Mouse (Mus musculus) heart, embryonic 14.5 days (tissue): ENCODE results near the gene Grid1. TPM values are rescaled to one million over a fixed set of nuclear protein-coding genes. Genes with fewer than 3 reads are reported as not detected.

ENCODE experiments used
- ATAC-seq: fragments of 200-750 bp; cut with Nextera tagmentation; 2 replicates; pipeline ENCODE4 v1.8.0; 2017; ENCODE audit warnings: low read depth, moderate TSS enrichment; ENCODE audit not compliant: insufficient number of reproducible peaks, insufficient read depth, low FRiP score
- H3K27ac ChIP-seq, 2 experiments: fragments of 200-500 bp in 1 of 2; fragments of 300-500 bp in 1 of 2; sonication (generic) in 1 of 2; replicated peaks in 1 of 2; 2 replicates each; pipeline ENCODE4 v1.5.1; 2012 to 2014; ENCODE audit warnings: low read depth in 2 of 2, low read length in 2 of 2, control low read depth in 1 of 2, mild to moderate bottlenecking in 1 of 2, mixed read lengths in 1 of 2; ENCODE audit not compliant: control insufficient read depth in 1 of 2, insufficient read depth in 1 of 2
- H3K27me3 ChIP-seq: fragments of 300-500 bp; sonication (generic); 2 replicates; pipeline ENCODE4 v1.6.1; 2014; ENCODE audit warnings: mild to moderate bottlenecking, low read length, control low read depth; ENCODE audit not compliant: control insufficient read depth, insufficient read depth
- H3K36me3 ChIP-seq: fragments of 300-500 bp; sonication (generic); 2 replicates; pipeline ENCODE4 v1.6.1; 2014; ENCODE audit warnings: mild to moderate bottlenecking, control low read depth, low read length, mixed read lengths; ENCODE audit not compliant: control insufficient read depth, insufficient read depth
- H3K4me1 ChIP-seq, 2 experiments: fragments of 200-500 bp in 1 of 2; fragments of 300-500 bp in 1 of 2; sonication (generic) in 1 of 2; 2 replicates each; pipeline ENCODE4 v1.6.1; 2012 to 2014; ENCODE audit warnings: low read length in 2 of 2, control low read depth in 1 of 2, mixed read lengths in 1 of 2; ENCODE audit not compliant: control insufficient read depth in 2 of 2, insufficient read depth in 2 of 2
- H3K4me2 ChIP-seq: fragments of 300-500 bp; sonication (generic); 2 replicates; pipeline ENCODE4 v1.6.1; 2014; ENCODE audit warnings: mild to moderate bottlenecking, low read length
- H3K4me3 ChIP-seq, 2 experiments: fragments of 200-500 bp in 1 of 2; fragments of 300-500 bp in 1 of 2; sonication (generic) in 1 of 2; 2 replicates each; pipeline ENCODE4 v1.5.1; 2012 to 2014; ENCODE audit warnings: low read length in 2 of 2, mild to moderate bottlenecking in 2 of 2, control low read depth in 1 of 2, low read depth in 1 of 2, moderate library complexity in 1 of 2; ENCODE audit not compliant: control insufficient read depth in 1 of 2, insufficient read depth in 1 of 2
- H3K9ac ChIP-seq: fragments of 300-500 bp; sonication (generic); 2 replicates; pipeline ENCODE4 v1.6.1; 2014; ENCODE audit warnings: mild to moderate bottlenecking, low read length
- H3K9me3 ChIP-seq: fragments of 300-500 bp; sonication (generic); 2 replicates; pipeline ENCODE4 v1.6.1; 2016; ENCODE audit warnings: low read length, control low read depth; ENCODE audit not compliant: control insufficient read depth
- WGBS: fragments of 180-500 bp; shearing (Covaris S2); extraction: QIAGEN DNeasy Blood & Tissue Kit; methylation state at CpG from one replicate; pipeline ENCODE4 v1.1.7; 2014; 5-methylcytosine and 5-hydroxymethylcytosine counted together
- polyA plus RNA-seq: library from polyadenylated mRNA; unstranded; fragments of >200 nt; fragmentation: Nextera tagmentation; extraction: Ambion mirVana; gene quantifications from 2 replicates; pipeline ENCODE4 v1.2.1, GENCODE M21; 2014

Gene Grid1
- polyA plus RNA-seq, 1 experiment from 2014 or later = 0.46 TPM

- Histone ChIP-seq H3K36me3 (no peaks in the 10 kb centered on the region), H3K4me1 (no peaks in the 10 kb centered on the region), H3K4me2 (no peak overlapping the region), H3K4me3 (no peak overlapping the region), H3K27ac (no peak overlapping the region), H3K9me3 (no peaks in the 10 kb centered on the region), H3K9ac (no peak overlapping the region), H3K27me3 (no peaks in the 10 kb centered on the region)
- no peak for ATAC-seq
- WGBS = 73% methylated on average over 5 of the region's 5 CpGs
Measured at GRCm38 (mm10) chr14:35123260-35123875, 303.5 kb downstream of the Grid1 start.

GRCm38 (mm10) chr14:35127616-35128015, 307.7 kb downstream of the Grid1 start:
- H3K9ac ChIP-seq = no peak overlapping the region
- no peak overlapping the region for H3K4me2 ChIP-seq
- H3K36me3 ChIP-seq = no peaks in the 10 kb centered on the region
- no peaks in the 10 kb centered on the region for H3K27me3 ChIP-seq
- H3K4me3 ChIP-seq = no peak overlapping the region
- H3K9me3 ChIP-seq = no peaks in the 10 kb centered on the region
- 88% methylated on average over 8 of the region's 8 CpGs for WGBS
- H3K27ac ChIP-seq = no peak overlapping the region
- no peaks in the 10 kb centered on the region for H3K4me1 ChIP-seq
- ATAC-seq = no peak

- no peak overlapping the region for H3K27ac ChIP-seq
- no peak for ATAC-seq
- H3K36me3 ChIP-seq = no peaks in the 10 kb centered on the region
- no peak overlapping the region for H3K4me3 ChIP-seq
- no peak overlapping the region for H3K9ac ChIP-seq
- no peaks in the 10 kb centered on the region for H3K4me1 ChIP-seq
- H3K27me3 ChIP-seq = no peaks in the 10 kb centered on the region
- no peak overlapping the region for H3K4me2 ChIP-seq
- WGBS = 78% methylated on average over 2 of the region's 2 CpGs
- no peaks in the 10 kb centered on the region for H3K9me3 ChIP-seq
Measured at GRCm38 (mm10) chr14:35135056-35135455, 315.1 kb downstream of the Grid1 start.

DNA sequence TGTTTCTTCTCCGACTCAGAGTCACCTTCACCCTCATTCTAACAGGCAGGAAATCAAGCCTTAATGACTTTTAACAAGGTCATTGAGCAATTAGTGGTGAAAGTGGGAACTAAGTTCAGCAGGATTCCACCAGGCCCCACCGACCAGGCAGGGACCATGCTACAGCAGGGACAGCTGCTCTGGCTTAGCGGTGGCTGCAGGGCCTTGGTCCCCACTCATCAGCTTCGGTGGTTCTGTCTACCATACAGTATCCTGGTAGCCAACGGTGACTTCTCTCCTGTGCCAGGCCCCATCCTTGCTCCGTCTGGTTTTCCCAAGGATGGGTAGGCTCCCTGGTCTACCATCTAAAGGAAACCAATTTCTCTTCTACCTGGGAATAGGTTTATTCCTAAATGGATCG, 318.2 kb downstream of the Grid1 start:
- H3K4me1 ChIP-seq = no peaks in the 10 kb centered on the region
- no peak overlapping the region for H3K27ac ChIP-seq
- 76% methylated on average over 7 of the region's 7 CpGs for WGBS
- no peak for ATAC-seq
- no peak overlapping the region for H3K4me3 ChIP-seq
- H3K27me3 ChIP-seq = no peaks in the 10 kb centered on the region
- H3K4me2 ChIP-seq = no peak overlapping the region
- H3K9ac ChIP-seq = no peak overlapping the region
- H3K9me3 ChIP-seq = no peaks in the 10 kb centered on the region
- H3K36me3 ChIP-seq = no peaks in the 10 kb centered on the region

- Histone ChIP-seq H3K27me3 (no peaks in the 10 kb centered on the region), H3K4me1 (no peaks in the 10 kb centered on the region), H3K4me3 (no peak overlapping the region), H3K36me3 (no peaks in the 10 kb centered on the region), H3K4me2 (no peak overlapping the region), H3K9ac (no peak overlapping the region), H3K27ac (no peak overlapping the region), H3K9me3 (no peaks in the 10 kb centered on the region)
- no peak for ATAC-seq
- 62% methylated on average over 7 of the region's 7 CpGs for WGBS
Measured at GRCm38 (mm10) chr14:35139824-35140223, 319.9 kb downstream of the Grid1 start.

DNA sequence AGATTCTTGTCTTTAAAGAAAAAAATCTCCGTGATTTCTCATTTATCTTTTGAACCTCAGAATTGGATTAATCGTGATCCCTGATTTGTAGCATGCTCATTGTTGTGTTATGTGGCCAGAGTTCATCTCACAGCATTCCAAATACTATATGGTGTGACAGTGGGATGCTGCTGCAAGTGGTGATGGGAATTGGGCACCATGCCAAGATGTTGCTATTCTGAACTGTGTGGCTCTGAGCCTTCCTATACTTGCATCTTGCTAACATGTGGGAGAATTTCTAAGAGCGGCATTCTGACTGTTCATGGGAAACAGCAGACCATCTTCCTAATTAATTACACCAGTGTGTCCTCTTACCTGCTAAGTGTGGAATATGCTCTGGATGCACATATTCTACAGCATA, 332.5 kb downstream of the Grid1 start:
- Histone ChIP-seq H3K27ac (no peak overlapping the region), H3K27me3 (no peaks in the 10 kb centered on the region), H3K9ac (no peak overlapping the region), H3K4me2 (no peak overlapping the region), H3K9me3 (no peaks in the 10 kb centered on the region), H3K4me3 (no peak overlapping the region), H3K36me3 (no peaks in the 10 kb centered on the region), H3K4me1 (no peaks in the 10 kb centered on the region)
- no peak for ATAC-seq
- WGBS = 70% methylated on average over 3 of the region's 3 CpGs

DNA sequence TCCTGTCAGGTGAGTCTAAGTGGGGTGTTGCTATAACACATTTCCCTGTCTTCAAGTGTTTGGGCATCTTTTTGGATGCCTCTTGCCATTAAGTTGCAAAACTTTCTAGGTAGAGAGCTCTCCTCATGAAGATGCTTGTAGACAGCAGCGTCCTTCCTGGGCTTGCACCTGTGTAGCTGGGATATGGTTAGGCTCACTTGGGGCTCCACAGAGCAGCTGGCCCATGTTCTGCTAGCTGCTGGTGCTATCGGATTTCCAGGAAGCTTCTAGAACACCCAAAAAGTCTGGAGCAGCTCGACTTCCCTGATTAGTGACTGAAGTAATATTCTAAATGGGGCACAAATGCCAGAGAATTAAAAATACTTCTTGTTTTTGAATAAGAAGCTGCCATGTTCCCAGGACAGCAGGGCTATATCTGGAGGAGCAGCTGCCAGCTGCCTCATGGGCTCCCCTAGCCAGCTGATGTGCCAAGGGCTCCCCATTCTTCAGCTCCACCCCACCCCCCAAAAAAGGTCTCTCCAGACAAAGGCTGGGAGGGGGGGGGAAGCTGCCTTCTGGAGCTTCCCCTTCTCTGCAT, 333.9 kb downstream of the Grid1 start:
- no peak overlapping the region for H3K4me2 ChIP-seq
- H3K9me3 ChIP-seq = no peaks in the 10 kb centered on the region
- H3K27ac ChIP-seq = no peak overlapping the region
- no peaks in the 10 kb centered on the region for H3K4me1 ChIP-seq
- 47% methylated on average over 3 of the region's 3 CpGs for WGBS
- ATAC-seq = no peak
- no peaks in the 10 kb centered on the region for H3K36me3 ChIP-seq
- H3K4me3 ChIP-seq = no peak overlapping the region
- H3K9ac ChIP-seq = no peak overlapping the region
- H3K27me3 ChIP-seq = no peaks in the 10 kb centered on the region

GRCm38 (mm10) chr14:35154364-35154763, 334.5 kb downstream of the Grid1 start:
- Histone ChIP-seq H3K9me3 (no peaks in the 10 kb centered on the region), H3K36me3 (no peaks in the 10 kb centered on the region), H3K27me3 (no peaks in the 10 kb centered on the region), H3K4me1 (no peaks in the 10 kb centered on the region), H3K27ac (no peak overlapping the region), H3K9ac (no peak overlapping the region), H3K4me3 (no peak overlapping the region), H3K4me2 (no peak overlapping the region)
- ATAC-seq = no peak
- 75% methylated on average over 3 of the region's 3 CpGs for WGBS
